Mouse (Mus musculus) adrenal gland, postnatal 25 days (tissue): Measurements from ENCODE around the gene Ksr2. TPM values are rescaled to one million over a fixed set of nuclear protein-coding genes. Genes with fewer than 3 reads are reported as not detected.

Experiments
- DNase-seq: peaks from one replicate; pipeline ENCODE4 v3.0.0; 2021; ENCODE audit warnings: mixed read lengths
- total RNA-seq: library from RNA; stranded (reverse); gene quantifications from 2 replicates; pipeline ENCODE4 v1.2.3, GENCODE M21; 2021

Ksr2 gene
- total RNA-seq, 1 experiment from 2014 or later: 6.2 TPM

- DNase-seq: peak; percentile 45
These were observed 282.6 kb downstream of the Ksr2 start for GRCm38 (mm10) chr5:117696366-117696765.

DNA sequence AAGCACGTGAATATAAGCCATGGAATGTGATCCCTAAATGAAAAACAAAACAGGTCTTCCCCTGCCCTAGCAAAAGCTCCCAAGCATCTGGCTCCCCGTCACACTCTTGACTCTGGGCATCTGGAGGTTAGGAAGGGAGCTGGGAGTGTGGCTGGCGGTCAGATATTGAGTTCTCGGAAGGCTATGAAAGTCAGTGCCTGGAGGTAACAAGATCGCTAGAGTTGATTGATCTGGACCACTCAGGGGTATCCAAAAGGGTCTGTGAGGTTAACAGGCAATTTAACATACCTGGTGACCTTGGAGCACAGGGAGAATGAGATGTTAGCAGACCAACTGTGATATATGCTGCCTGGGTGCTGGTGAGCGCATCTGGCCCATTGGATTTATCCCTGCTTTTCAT lies 283.8 kb downstream of the Ksr2 start:
- DNase-seq: no peak

DNA sequence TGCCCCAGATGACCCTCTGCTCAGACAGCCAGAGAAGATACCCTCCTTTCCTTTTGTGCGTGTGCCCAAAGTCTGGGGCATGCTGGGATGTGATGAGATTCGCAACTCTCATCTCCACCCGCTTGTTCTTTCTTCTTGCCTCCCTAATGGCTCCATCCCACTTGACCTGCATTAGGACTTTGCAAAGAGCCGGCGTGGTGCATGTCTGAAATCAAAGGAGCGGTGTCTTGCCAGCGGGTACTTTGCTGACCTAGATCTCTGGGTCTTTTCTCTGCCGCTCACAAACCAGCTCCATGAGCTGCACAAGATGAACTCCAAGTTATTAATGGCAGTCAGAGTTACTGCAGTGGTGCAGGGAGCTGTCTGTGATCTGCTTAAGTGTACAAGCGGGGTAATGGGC lies 290.6 kb downstream of the Ksr2 start:
- DNase-seq: no peak

- no peak for DNase-seq
These were observed 292.8 kb downstream of the Ksr2 start for GRCm38 (mm10) chr5:117706633-117707032.

- DNase-seq: no peak
These were observed 295.5 kb downstream of the Ksr2 start for GRCm38 (mm10) chr5:117709306-117709705.

- DNase-seq: no peak
These were observed 297.8 kb downstream of the Ksr2 start for GRCm38 (mm10) chr5:117711636-117712035.

- no peak for DNase-seq
These were observed 298.4 kb downstream of the Ksr2 start for GRCm38 (mm10) chr5:117712207-117712606.

DNA sequence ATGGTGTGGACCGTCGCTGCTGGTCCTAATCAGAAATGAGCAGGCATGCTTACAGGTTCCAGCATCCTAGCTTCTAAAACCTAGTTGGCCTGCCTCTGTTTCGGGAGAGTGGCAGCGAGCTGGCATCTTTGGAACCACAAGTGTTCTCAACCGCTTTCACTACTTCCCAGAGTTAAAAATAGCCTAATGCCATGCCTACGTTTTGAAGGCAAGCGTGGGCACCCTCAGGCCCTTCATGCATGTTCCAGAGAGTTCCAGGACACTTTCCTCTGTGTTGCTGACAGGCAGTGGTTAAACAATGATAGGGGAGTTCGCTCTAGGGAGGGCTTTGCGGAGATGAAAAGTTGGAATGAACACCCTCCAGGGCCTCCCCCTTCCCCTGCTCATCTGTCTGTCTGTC lies 303.3 kb downstream of the Ksr2 start:
- no peak for DNase-seq

DNA sequence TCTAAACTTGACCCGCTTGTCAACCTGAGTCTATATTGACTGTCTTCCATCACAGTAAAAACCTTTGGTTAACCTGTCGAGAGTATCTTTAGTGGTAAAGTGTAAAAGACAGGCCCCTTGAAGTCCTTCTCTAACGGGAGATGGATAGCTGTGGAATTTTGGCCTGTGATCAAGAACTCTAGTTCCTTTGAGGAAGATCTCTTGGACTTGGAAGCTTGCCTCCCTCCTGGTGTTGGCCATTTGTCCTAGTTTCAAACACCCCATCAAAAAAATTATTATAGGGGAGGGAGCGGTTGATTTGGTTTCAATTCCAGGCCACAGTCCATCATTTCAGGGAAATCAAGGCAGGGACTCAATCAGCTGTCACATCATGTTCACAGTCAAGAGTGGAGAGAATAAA lies 309.5 kb downstream of the Ksr2 start:
- DNase-seq: no peak

DNA sequence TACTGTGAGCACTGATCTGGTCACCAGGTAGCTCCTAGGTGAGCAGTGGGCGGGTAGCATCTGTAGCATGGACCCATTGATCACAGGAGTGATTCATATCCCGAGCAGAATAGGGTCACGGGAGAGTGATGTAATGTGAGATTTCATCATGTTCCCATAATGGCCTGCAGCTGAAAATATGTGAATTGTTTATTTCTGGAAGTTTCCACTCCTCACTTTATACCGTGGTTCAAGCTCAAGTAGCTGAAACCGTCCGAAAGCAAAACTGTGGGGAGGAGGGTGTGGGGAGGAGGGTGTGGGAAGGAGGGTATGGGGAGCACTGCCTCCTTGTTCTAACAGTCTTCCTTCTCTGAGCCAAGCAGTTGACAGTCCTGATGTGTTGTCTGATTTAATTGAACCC lies 312.7 kb downstream of the Ksr2 start:
- DNase-seq: no peak

DNA sequence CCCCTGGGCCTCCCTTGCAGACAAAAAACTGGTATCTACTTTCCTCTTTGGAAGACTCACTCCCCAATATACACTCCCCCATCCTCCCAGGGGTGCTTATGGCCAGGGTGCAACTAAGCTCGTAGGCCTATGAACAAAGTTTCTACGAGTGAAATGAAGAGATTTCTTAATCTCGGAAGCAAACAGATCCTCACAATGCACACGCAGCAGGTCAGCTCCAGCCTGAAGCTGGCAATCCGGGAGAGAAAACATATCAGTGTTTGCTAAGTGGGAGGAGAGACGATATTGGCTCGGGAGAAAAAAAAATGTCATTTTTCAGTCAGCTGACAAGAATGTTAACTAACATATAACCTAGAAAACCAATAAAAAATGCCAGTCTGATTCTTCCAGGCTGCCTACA lies 313.3 kb downstream of the Ksr2 start:
- DNase-seq: no peak

DNA sequence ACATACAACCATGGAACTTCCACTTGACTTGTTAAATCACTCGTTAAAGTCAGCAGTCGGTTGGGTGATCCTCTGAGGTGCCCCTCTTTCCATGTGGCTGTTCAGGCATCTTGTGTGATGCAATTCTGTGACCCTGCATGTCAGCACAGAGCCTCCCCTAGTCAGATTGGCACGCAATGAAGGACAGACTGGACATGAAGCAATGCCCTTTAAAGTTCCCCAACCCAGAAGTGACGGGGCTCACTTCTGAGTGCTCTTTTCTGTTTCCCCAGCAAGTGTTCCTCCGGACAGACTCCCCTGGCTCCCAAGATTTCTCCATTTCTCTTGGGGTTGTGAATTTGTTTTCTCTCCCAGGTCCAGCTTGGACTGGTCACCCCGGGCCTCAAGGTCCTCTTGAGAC lies 317.5 kb downstream of the Ksr2 start:
- DNase-seq: peak; percentile 15

DNA sequence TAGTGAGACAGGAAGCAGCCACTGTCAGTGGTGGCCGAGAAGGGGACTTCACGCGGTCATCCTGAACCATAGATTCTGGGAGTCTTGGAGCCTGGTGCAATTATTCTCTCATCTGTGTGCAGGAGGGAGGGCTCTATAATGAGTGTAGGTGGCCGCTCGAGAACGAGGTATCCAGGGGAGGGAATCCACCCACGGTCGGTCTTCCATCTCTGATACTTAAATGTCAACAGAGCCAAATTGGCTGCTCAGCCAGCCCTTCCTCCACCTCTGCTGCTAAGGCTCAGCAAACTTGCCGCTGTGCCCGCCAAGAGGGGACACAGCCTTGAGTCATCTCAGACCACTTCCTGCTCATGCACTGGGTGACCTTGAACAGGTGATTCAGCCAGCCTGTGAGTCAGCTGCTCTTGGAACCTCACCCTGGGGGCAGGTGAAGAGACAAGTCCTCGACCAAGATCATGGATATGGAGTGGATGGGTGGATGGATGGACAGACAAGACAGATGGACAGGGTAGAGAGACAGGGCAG lies 330.9 kb downstream of the Ksr2 start:
- DNase-seq: no peak

DNA sequence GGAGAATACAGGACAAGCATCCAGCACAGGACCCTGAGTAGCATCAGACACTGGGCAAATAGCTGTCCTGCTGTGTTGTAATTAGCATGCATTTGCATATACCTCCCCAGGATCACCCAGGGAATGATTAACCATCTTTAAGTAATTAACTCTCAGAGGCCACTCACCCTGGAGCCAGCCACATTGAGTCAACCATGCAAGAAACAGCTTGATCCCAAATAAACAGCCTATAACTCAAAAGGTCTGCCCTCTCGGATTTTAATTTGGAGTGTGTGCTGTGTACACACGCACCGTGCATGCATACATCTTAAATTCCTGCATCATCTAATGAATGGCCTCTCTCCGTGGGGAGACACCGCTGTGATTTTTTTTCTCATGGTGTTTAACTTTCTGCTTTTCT lies 335.6 kb downstream of the Ksr2 start:
- DNase-seq: no peak

GRCm38 (mm10) chr5:117757696-117758482 lies 344.1 kb downstream of the Ksr2 start:
- no peak for DNase-seq

GRCm38 (mm10) chr5:117761181-117761832 lies 347.5 kb downstream of the Ksr2 start:
- DNase-seq: no peak

DNA sequence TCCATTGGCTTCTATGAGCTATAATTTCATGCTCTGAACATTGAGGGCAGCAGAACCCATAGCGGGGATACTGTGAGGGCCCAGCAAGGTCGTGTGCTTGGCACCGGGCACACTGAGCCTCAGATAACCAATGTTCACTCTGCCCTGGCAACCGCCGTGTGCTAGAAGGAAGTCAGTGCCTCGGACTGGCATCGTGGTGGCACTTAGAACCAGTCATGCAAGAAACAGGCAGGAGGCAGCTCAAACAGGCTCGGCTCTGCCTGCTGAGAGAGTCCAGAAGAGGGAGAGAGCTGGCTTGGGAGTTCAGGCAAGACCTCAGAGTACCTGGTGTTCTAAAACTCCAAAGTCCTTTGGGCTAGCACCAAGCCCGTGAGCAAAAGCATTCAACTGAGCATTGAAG lies 350.7 kb downstream of the Ksr2 start:
- DNase-seq: no peak

GRCm38 (mm10) chr5:117779175-117779574 lies 365.4 kb downstream of the Ksr2 start:
- DNase-seq: peak; percentile 27

DNA sequence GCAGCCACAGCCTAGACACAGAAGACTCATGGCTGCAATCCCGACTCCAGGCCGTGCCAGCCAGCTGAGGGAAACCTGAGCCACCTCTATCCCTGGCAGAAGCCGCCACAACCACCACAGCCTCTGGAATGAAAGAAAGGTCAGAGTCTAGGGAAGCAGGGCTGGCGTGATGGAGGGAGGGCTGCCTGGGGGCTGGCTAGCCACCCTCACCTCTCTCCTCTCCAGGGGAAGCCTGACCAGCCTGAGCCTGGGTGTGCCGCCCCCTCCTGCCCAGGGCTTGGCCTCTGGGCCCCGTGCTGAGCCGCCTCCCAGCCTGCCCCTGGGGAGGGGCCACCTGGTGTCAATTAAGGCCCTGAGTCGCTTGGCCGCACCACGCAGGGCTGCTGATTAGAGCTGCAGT lies 366.9 kb downstream of the Ksr2 start, which contains the start of gene Nos1:
Nos1 (plus strand) TSS at position 352 of the 400 bp plus-strand sequence.
- DNase-seq: no peak

GRCm38 (mm10) chr5:117781178-117781577 lies 367.4 kb downstream of the Ksr2 start:
- no peak for DNase-seq

- no peak for DNase-seq
These were observed 376.3 kb downstream of the Ksr2 start for GRCm38 (mm10) chr5:117790071-117790470.

DNA sequence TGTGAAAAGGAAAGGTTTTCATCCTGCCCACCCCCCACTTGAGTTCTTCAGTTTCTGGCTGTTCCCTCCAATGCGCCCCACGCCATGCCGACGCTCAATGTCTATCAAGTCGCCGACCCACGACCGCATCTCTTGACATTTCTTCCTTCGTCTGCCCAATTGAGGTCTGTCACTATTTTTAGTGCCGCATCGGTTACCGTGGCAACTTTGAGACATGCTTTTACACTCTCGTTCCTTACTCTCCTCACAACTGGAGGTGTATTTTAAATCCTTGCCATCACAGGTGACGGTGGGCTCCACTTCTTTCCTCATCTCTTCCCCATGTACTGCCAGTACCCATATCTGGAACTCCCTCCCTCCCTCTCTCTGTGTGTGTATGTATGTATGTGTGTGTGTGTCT lies 378.1 kb downstream of the Ksr2 start:
- DNase-seq: no peak

- no peak for DNase-seq
These were observed 387.0 kb downstream of the Ksr2 start for GRCm38 (mm10) chr5:117800849-117801248.

DNA sequence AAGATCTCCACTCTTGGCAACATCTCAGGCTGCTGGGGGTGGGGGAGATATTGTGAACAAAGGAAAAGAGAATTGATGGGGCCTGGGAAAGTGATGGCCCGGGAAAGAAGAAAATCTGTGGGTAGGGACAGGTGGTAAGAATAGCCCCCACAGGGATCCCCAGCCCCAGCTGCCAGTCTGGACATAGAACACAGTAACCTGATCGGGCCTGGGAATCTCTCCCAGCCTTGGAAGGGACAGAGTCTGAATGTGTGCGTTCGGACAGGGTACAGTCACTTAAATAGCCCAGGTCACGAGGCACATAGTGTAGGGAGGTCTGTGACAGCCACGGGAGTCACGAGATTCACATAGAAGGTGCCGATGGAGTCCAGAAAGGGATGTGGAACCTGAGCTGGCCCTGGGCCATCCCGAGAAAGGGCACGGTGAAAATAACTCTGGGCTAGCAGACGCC lies 388.3 kb downstream of the Ksr2 start:
- no peak for DNase-seq
